Mouse (Mus musculus) cerebellum, adult 2 months (tissue): Measurements from ENCODE around the gene Bbs5.

Experiments used
- CTCF ChIP-seq: fragments of 200-500 bp; IDR thresholded peaks from 2 replicates; pipeline ENCODE4 v1.5.1; 2011; ENCODE audit warnings: low read depth, mild to moderate bottlenecking, control low read depth, low read length, moderate library complexity, borderline replicate concordance; ENCODE audit not compliant: insufficient read depth
- POLR2A ChIP-seq: fragments of 200-500 bp; IDR thresholded peaks from 2 replicates; pipeline ENCODE4 v1.6.1; 2011; ENCODE audit warnings: low read length, control low read depth, borderline replicate concordance; ENCODE audit not compliant: insufficient read depth

- TF ChIP-seq CTCF, result no peak
- TF ChIP-seq POLR2A, result no peak
Measured at GRCm38 (mm10) chr2:69669853-69670252, 22.9 kb downstream of the Bbs5 start, which contains the start of gene Klhl41.
